8 mouse cellular contexts compared by ENCODE assay signal in genomic region chr2:156547123-156547891, GRCm38 (mm10). TPM values are rescaled to one million over a fixed set of nuclear protein-coding genes. Genes with fewer than 3 reads are reported as not detected.
A peak's percentile ranks its signal among the peaks of the same experiment; 100 is the strongest.
DNase-seq lines count a peak whose midpoint lies in the region; ATAC-seq and TF ChIP-seq lines count a peak whose summit lies in the region.

Gene Aar2, plus strand, starts transcription at chr2:156547584.

- peak; percentile 63 for TF ChIP-seq POLR2A in kidney, adult 2 months (IDR thresholded peaks at IDR 0.05; ENCODE audit: low read depth, low read length)

- peak within 1 kb of the TSS; percentile 87 for H3K4me3 ChIP-seq in embryonic facial prominence, embryonic 13.5 days
- peak within 1 kb of the TSS; percentile 94 for H3K4me3 ChIP-seq in kidney, adult 2 months (ENCODE audit: insufficient read depth, low read depth, low read length)
- H3K4me3 ChIP-seq in limb, embryonic 13.5 days: peak within 1 kb of the TSS; percentile 87
- H3K4me3 ChIP-seq in midbrain, embryonic 16.5 days (ENCODE audit: low read depth, low read length): peak within 1 kb of the TSS; percentile 88

- peaks cover 20% of the 10 kb centered on the region for H3K4me1 ChIP-seq in embryonic facial prominence, embryonic 13.5 days
- peaks cover 6% of the 10 kb centered on the region; the same call in 1 of the 2 replicates for H3K4me1 ChIP-seq in kidney, adult 2 months (ENCODE audit: control insufficient read depth, insufficient read depth, low read length)
- peaks cover 13% of the 10 kb centered on the region for H3K4me1 ChIP-seq in limb, embryonic 13.5 days
- H3K4me1 ChIP-seq in midbrain, embryonic 16.5 days (ENCODE audit: control insufficient read depth, insufficient read depth, low read length): peaks cover 18% of the 10 kb centered on the region

- peak within 1 kb of the TSS; percentile 74 for H3K27ac ChIP-seq in embryonic facial prominence, embryonic 13.5 days
- peak within 1 kb of the TSS; percentile 72 for H3K27ac ChIP-seq in kidney, adult 2 months (ENCODE audit: insufficient read depth, low read depth, low read length)
- no peak within 1 kb of the TSS; the same call in 1 of the 2 replicates for H3K27ac ChIP-seq in limb, embryonic 13.5 days
- peak within 1 kb of the TSS; percentile 63 for H3K27ac ChIP-seq in midbrain, embryonic 16.5 days (ENCODE audit: low read length)

- no peak for TF ChIP-seq CTCF in kidney, adult 2 months (conservative IDR thresholded peaks at IDR 0.05; ENCODE audit: insufficient read depth, insufficient read length, low read depth, low read length)

- peak within 1 kb of the TSS; percentile 79 for H3K4me2 ChIP-seq in embryonic facial prominence, embryonic 13.5 days
- peak within 1 kb of the TSS; percentile 83 for H3K4me2 ChIP-seq in limb, embryonic 13.5 days (replicated peaks)
- H3K4me2 ChIP-seq in midbrain, embryonic 16.5 days (ENCODE audit: low read length): peak within 1 kb of the TSS; percentile 90

- peak; percentile 67; the same call in 1 of the 2 replicates for ATAC-seq in embryonic facial prominence, embryonic 13.5 days (ENCODE audit: insufficient number of reproducible peaks, insufficient read depth, low FRiP score, low TSS enrichment, low read depth)
- ATAC-seq in limb, embryonic 13.5 days (ENCODE audit: low FRiP score, low read depth): no peak
- ATAC-seq in midbrain, embryonic 16.5 days: no peak

- DNase-seq in 3134 (ENCODE audit: extremely low read depth, insufficient read length, low spot score): peak; percentile 84
- peak; percentile 82 to 84 for DNase-seq in adrenal gland, postnatal 36 days
- DNase-seq in heart, adult 18-20 months: peak; percentile 81 to 94
- peak; percentile 88 for DNase-seq in kidney, adult 2 months
- DNase-seq in spleen, postnatal 14 days (ENCODE audit: low spot score in 2 of 2): peak; percentile 72 to 80

- 5% methylated on average over 39 of the region's 39 CpGs for WGBS in embryonic facial prominence, embryonic 13.5 days
- 4% methylated on average over 39 of the region's 39 CpGs for WGBS in kidney, adult 2 months
- 5% methylated on average over 39 of the region's 39 CpGs for WGBS in limb, embryonic 13.5 days
- WGBS in midbrain, embryonic 16.5 days: 5% methylated on average over 39 of the region's 39 CpGs

- peak within 1 kb of the TSS; percentile 88 for H3K9ac ChIP-seq in embryonic facial prominence, embryonic 13.5 days
- H3K9ac ChIP-seq in limb, embryonic 13.5 days: peak within 1 kb of the TSS; percentile 90
- H3K9ac ChIP-seq in midbrain, embryonic 16.5 days (ENCODE audit: low read depth, low read length): peak within 1 kb of the TSS; percentile 92

- H3K36me3 ChIP-seq in embryonic facial prominence, embryonic 13.5 days: peaks cover 22% of the 10 kb centered on the region
- no peaks in the 10 kb centered on the region for H3K36me3 ChIP-seq in kidney, adult 2 months (ENCODE audit: control insufficient read depth, insufficient read depth, low read length)
- H3K36me3 ChIP-seq in limb, embryonic 13.5 days: peaks cover 18% of the 10 kb centered on the region
- peaks cover 10% of the 10 kb centered on the region for H3K36me3 ChIP-seq in midbrain, embryonic 16.5 days (ENCODE audit: control insufficient read depth, insufficient read depth, low read length)

- no peaks in the 10 kb centered on the region for H3K27me3 ChIP-seq in embryonic facial prominence, embryonic 13.5 days
- H3K27me3 ChIP-seq in kidney, adult 2 months (replicated peaks; ENCODE audit: control insufficient read depth, insufficient read depth, low read length): no peaks in the 10 kb centered on the region
- H3K27me3 ChIP-seq in limb, embryonic 13.5 days: no peaks in the 10 kb centered on the region
- no peaks in the 10 kb centered on the region for H3K27me3 ChIP-seq in midbrain, embryonic 16.5 days (ENCODE audit: control insufficient read depth, insufficient read depth, low read depth, low read length)

- H3K9me3 ChIP-seq in embryonic facial prominence, embryonic 13.5 days: no peaks in the 10 kb centered on the region
- no peaks in the 10 kb centered on the region for H3K9me3 ChIP-seq in limb, embryonic 13.5 days
- H3K9me3 ChIP-seq in midbrain, embryonic 16.5 days (replicated peaks; ENCODE audit: control insufficient read depth, low read length, poor library complexity, severe bottlenecking): no peaks in the 10 kb centered on the region

RNA-seq across cellular contexts. Expression of gene Aar2, which starts in this region (rescaled TPM):
- total RNA-seq in adrenal gland, postnatal 36 days (2021): 10 to 100 TPM; 35.3 to 36.2 TPM
- polyA plus RNA-seq in embryonic facial prominence, embryonic 13.5 days (2015; fragmentation: Nextera tagmentation; extraction: Ambion mirVana): 35.3 and 38.9 TPM in 2 replicates
- 10 to 100 TPM; 23.3 to 24.1 TPM for total RNA-seq in heart, adult 18-20 months (2021)
- 25.7 and 29.3 TPM in 2 replicates for polyA plus RNA-seq in kidney, adult 2 months (2012; rRNA removed)
- 37.4 and 38.6 TPM in 2 replicates for polyA plus RNA-seq in limb, embryonic 13.5 days (2015; fragmentation: Nextera tagmentation; extraction: Ambion mirVana)
- polyA plus RNA-seq in midbrain, embryonic 16.5 days (2015; fragmentation: Nextera tagmentation; extraction: Ambion mirVana): 46.7 and 48.2 TPM in 2 replicates
